Mouse (Mus musculus) lung, postnatal 0 days (tissue): ENCODE measurements around the gene Gm49601. TPM values are rescaled to one million over a fixed set of nuclear protein-coding genes. Genes with fewer than 3 reads are reported as not detected.

ENCODE experiments used
- ATAC-seq: fragments of 200-750 bp; cut with Nextera tagmentation; 2 replicates; pipeline ENCODE4 v1.8.0; 2017; ENCODE audit warnings: moderate library complexity
- DNase-seq: peaks from one replicate; pipeline ENCODE4 v3.0.0-alpha.2; 2016; ENCODE audit warnings: low spot score
- H3K27ac ChIP-seq: fragments of 300-500 bp; sonication (generic); 2 replicates; pipeline ENCODE4 v1.5.1; 2014; ENCODE audit warnings: antibody characterized with exemption, mild to moderate bottlenecking, low read length, mixed read lengths
- H3K27me3 ChIP-seq: fragments of 300-500 bp; sonication (generic); replicated peaks from 2 replicates; pipeline ENCODE4 v1.6.1; 2014; ENCODE audit warnings: low read length, mixed read lengths; ENCODE audit not compliant: insufficient read depth
- H3K36me3 ChIP-seq: fragments of 300-500 bp; sonication (generic); 2 replicates; pipeline ENCODE4 v1.6.1; 2014; ENCODE audit warnings: low read length, mixed read lengths; ENCODE audit not compliant: insufficient read depth
- H3K4me1 ChIP-seq: fragments of 300-500 bp; sonication (generic); 2 replicates; pipeline ENCODE4 v1.6.1; 2014; ENCODE audit warnings: antibody characterized with exemption, low read depth, low read length, mixed read lengths; ENCODE audit not compliant: insufficient read depth
- H3K4me2 ChIP-seq: fragments of 300-500 bp; sonication (generic); replicated peaks from 2 replicates; pipeline ENCODE4 v1.6.1; 2014; ENCODE audit warnings: low read depth, mild to moderate bottlenecking, low read length, moderate library complexity, mixed read lengths
- H3K4me3 ChIP-seq: fragments of 300-500 bp; sonication (generic); 2 replicates; pipeline ENCODE4 v1.5.1; 2014; ENCODE audit warnings: low read depth, low read length
- H3K9ac ChIP-seq: fragments of 300-500 bp; sonication (generic); replicated peaks from 2 replicates; pipeline ENCODE4 v1.6.1; 2014; ENCODE audit warnings: low read depth, mild to moderate bottlenecking
- H3K9me3 ChIP-seq: fragments of 300-500 bp; sonication (generic); 2 replicates; pipeline ENCODE4 v1.6.1; 2016; ENCODE audit warnings: low read length, mixed read lengths
- CTCF ChIP-seq: IDR thresholded peaks from 2 replicates; pipeline ENCODE4 v1.5.1; 2016; ENCODE audit warnings: antibody characterized with exemption, mild to moderate bottlenecking
- EP300 ChIP-seq: IDR thresholded peaks from 2 replicates; pipeline ENCODE4 v1.6.1; 2016; ENCODE audit warnings: antibody characterized with exemption, mild to moderate bottlenecking, control low read depth
- WGBS: fragments of 180-500 bp; shearing (Covaris S2); extraction: QIAGEN DNeasy Blood & Tissue Kit; methylation state at CpG from one replicate; pipeline ENCODE4 v1.1.7; 2014; 5-methylcytosine and 5-hydroxymethylcytosine counted together
- polyA plus RNA-seq: library from polyadenylated mRNA; unstranded; fragments of >200 nt; fragmentation: Nextera tagmentation; extraction: Ambion mirVana; gene quantifications from 2 replicates; pipeline ENCODE4 v1.2.1, GENCODE M21; 2015

Gene Gm49601
- polyA plus RNA-seq, 1 experiment from 2014 or later, result 2.2 TPM

DNA sequence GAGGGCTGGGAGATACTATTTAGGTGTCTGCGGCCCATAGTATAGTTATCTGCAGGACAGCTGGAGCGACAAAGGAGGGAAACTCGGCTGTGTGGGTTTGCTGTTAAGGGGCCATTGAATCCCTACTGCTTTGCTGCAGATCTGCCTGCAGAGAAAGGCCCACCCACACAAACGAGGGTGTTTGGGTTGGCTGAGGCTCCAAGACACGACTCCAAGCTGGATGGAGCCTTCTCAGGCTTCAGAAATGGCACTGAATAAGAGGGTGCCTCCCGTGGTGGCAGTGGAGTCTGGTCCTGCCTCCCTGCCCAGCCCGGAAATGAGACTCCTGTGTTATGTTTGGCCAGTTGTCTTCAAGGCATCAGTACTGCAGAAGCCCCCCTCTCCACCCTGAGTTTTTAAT is 16.1 kb upstream of the Gm49601 start:
- no peak overlapping the region for H3K9ac ChIP-seq
- no peaks in the 10 kb centered on the region for H3K36me3 ChIP-seq
- TF ChIP-seq CTCF (no peak), EP300 (no peak)
- H3K27ac ChIP-seq, result no peak overlapping the region
- no peak overlapping the region for H3K4me2 ChIP-seq
- H3K9me3 ChIP-seq, result no peaks in the 10 kb centered on the region
- 38% methylated on average over 7 of the region's 7 CpGs for WGBS
- no peaks in the 10 kb centered on the region for H3K4me1 ChIP-seq
- no peak for DNase-seq
- no peak overlapping the region for H3K4me3 ChIP-seq
- ATAC-seq, result no peak
- no peaks in the 10 kb centered on the region for H3K27me3 ChIP-seq

DNA sequence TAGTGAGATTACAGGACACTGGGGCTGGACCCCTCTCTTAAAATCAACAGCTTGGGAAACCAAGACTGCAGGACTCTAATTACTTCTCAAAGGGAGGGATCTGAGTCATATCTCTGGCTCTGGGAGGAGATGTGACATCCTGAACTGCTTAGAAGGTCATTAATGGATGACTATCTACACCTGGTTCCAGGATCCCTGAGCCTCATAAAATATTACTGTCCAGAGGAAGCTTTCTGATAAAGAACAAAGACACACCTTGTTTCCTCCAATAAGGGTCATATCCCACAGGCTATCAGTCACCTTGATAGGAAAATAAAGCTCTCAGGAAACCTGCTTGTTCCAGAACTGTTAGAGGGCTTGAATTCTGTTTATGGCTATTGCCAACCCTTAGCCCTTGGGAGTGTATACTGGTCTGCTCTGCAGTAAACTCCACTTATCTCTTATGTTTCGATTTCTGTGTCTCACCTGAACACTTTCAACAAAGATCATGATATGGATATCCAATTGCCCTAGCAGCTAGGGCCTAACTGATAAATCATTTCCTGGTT is 13.2 kb upstream of the Gm49601 start:
- Histone ChIP-seq H3K27me3 (no peaks in the 10 kb centered on the region), H3K9ac (no peak overlapping the region), H3K9me3 (no peaks in the 10 kb centered on the region), H3K4me2 (no peak overlapping the region), H3K4me1 (no peaks in the 10 kb centered on the region), H3K36me3 (no peaks in the 10 kb centered on the region), H3K4me3 (no peak overlapping the region), H3K27ac (no peak overlapping the region)
- WGBS, result 73% methylated on average over 1 of the region's 1 CpGs
- DNase-seq (no peak), ATAC-seq (no peak)
- TF ChIP-seq EP300 (no peak), CTCF (no peak)

DNA sequence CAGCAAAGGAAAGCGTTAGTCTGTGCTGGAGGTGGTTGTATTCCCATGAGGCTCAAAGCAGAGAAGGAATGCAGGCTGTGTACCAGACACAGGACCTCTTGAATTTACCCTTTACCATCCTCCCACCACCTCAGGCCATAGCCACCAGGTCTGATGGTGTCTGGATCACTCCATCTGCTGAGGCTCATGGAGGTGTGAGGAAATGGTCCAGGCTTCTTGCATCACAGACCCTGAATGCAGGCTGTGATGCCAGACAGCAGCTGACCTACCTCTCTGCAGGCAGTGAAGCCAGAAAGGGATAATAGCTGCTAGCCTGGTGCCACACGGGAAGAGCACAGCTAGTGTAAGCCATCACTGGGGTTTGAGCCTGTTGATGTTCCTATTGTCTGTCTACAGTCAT is 12.2 kb upstream of the Gm49601 start:
- ATAC-seq (no peak), DNase-seq (no peak)
- WGBS, result 60% methylated on average over 2 of the region's 2 CpGs

DNA sequence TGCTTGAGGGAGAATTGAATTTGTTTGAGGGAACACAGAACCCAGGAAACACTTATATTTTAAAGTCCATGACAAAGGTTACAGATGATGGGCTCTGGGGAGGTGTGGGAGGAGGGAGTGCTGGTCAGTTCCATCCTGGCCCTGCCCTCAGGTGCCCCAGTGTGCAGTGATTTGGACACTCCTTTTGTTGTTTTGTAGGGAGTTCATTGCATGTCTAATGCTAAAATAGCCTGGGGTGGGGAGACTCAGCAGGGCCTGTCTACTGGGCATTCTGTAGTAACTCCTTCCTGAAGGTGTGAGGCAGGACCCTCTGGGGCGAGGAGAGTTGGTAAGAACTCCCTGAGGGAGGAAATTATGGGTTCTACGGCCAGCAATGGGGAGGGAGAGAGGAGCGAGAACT is 10.6 kb upstream of the Gm49601 start:
- no peak overlapping the region for H3K9ac ChIP-seq
- no peaks in the 10 kb centered on the region for H3K36me3 ChIP-seq
- no peaks in the 10 kb centered on the region for H3K4me1 ChIP-seq
- no peak overlapping the region for H3K4me2 ChIP-seq
- WGBS, result 47% methylated on average over 3 of the region's 3 CpGs
- ATAC-seq, result no peak
- no peak for DNase-seq
- no peak overlapping the region for H3K27ac ChIP-seq
- no peaks in the 10 kb centered on the region for H3K9me3 ChIP-seq
- H3K27me3 ChIP-seq, result no peaks in the 10 kb centered on the region
- TF ChIP-seq CTCF, result no peak
- TF ChIP-seq EP300, result no peak
- no peak overlapping the region for H3K4me3 ChIP-seq

More for the DNA sequence above, 12.2 kb upstream of the Gm49601 start:
- no peak overlapping the region for H3K9ac ChIP-seq
- no peak overlapping the region for H3K4me2 ChIP-seq
- H3K4me3 ChIP-seq, result no peak overlapping the region
- no peak overlapping the region for H3K27ac ChIP-seq
- TF ChIP-seq EP300 (no peak), CTCF (no peak)
- no peaks in the 10 kb centered on the region for H3K4me1 ChIP-seq
- no peaks in the 10 kb centered on the region for H3K36me3 ChIP-seq
- no peaks in the 10 kb centered on the region for H3K27me3 ChIP-seq
- no peaks in the 10 kb centered on the region for H3K9me3 ChIP-seq

DNA sequence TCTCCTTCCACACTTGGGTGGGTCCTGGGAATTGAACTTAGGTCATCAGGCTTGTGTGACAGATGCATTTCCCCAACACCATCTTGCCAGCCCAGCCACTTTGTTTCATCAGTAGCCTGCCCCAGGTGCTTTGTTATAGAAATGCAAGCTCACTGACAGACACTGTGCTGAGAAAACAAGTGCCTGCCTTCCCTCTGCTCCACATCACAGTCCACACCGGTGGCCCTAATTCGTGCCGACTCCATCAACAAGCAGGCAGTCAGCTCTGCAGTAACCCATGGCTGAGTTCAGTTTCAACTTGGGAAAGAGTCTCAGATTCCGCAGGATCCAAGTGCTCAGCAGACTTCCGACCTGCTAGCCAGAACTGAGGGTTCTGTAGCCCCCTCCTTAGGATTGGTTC is 10.2 kb upstream of the Gm49601 start:
- no peak overlapping the region for H3K4me3 ChIP-seq
- H3K9me3 ChIP-seq, result no peaks in the 10 kb centered on the region
- H3K36me3 ChIP-seq, result no peaks in the 10 kb centered on the region
- no peak overlapping the region for H3K27ac ChIP-seq
- no peaks in the 10 kb centered on the region for H3K4me1 ChIP-seq
- 72% methylated on average over 5 of the region's 5 CpGs for WGBS
- ATAC-seq (no peak), DNase-seq (no peak)
- H3K9ac ChIP-seq, result no peak overlapping the region
- H3K4me2 ChIP-seq, result no peak overlapping the region
- H3K27me3 ChIP-seq, result no peaks in the 10 kb centered on the region
- no peak for TF ChIP-seq CTCF
- no peak for TF ChIP-seq EP300

DNA sequence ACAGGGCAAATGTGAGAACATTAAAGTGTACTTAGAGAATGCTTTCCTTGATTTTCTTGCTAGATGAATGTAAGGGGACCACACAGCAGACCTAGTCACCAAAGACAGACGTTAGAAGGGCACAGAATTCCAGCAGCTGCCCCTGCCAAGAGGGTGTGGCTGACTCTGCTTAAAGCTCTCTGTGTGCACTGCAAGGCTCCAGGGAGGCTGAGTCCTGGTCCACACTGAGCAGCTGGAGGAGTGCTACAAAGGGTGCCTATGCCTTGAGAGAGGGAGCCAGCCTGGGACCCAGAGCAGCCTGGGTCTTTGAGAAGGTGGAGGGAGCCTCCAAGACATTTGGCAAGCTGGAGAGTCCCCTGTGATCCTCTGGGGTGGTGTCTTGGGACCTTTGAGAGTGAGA is 7.1 kb upstream of the Gm49601 start:
- Histone ChIP-seq H3K27me3 (no peaks in the 10 kb centered on the region; the same call in 1 of the 2 replicates), H3K9ac (no peak overlapping the region), H3K36me3 (no peaks in the 10 kb centered on the region), H3K4me1 (no peaks in the 10 kb centered on the region), H3K4me3 (no peak overlapping the region), H3K4me2 (no peak overlapping the region), H3K9me3 (no peaks in the 10 kb centered on the region), H3K27ac (no peak overlapping the region)
- ATAC-seq (no peak), DNase-seq (no peak)
- 9% methylated on average over 1 of the region's 1 CpGs for WGBS
- TF ChIP-seq CTCF (no peak), EP300 (no peak)

DNA sequence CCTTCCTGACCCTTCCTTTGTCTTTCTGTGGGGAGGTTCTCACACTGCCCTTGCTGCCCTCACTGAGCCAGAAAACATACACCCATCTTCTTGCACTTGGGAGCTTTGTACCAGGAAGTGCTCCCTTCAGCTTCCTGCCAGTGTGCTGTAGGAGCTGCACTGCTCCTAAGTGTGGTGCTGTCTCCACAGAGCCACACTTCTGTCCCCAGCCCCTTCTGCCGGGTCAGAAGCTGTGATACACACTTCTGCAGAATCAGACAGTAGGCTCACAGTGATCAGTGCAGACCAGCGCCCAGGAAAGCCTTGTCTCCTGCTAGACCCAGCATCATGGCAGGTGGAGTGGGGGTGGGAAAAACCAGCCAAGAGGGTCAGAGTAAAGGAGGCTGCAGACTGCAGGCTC is 6.6 kb upstream of the Gm49601 start:
- Histone ChIP-seq H3K9me3 (no peaks in the 10 kb centered on the region), H3K9ac (no peak overlapping the region), H3K36me3 (no peaks in the 10 kb centered on the region), H3K27me3 (peaks cover under 1% of the 10 kb centered on the region; the same call in 1 of the 2 replicates), H3K4me3 (no peak overlapping the region), H3K4me1 (no peaks in the 10 kb centered on the region), H3K27ac (no peak overlapping the region), H3K4me2 (no peak overlapping the region)
- no peak for DNase-seq
- TF ChIP-seq CTCF, result no peak
- TF ChIP-seq EP300, result no peak
- 44% methylated on average over 2 of the region's 2 CpGs for WGBS
- ATAC-seq, result no peak
